Mouse (Mus musculus) testis, adult 2 months (tissue): Measurements from ENCODE around the gene Nat10.

Experiments used
- CTCF ChIP-seq: fragments of 200-500 bp; IDR thresholded peaks from 2 replicates; pipeline ENCODE4 v1.5.1; 2012; ENCODE audit warnings: low read depth, mild to moderate bottlenecking, inconsistent platforms, low read length, moderate library complexity; ENCODE audit not compliant: control insufficient read depth, insufficient read depth, insufficient replicate concordance
- POLR2A ChIP-seq: fragments of 200-500 bp; IDR thresholded peaks from 2 replicates; pipeline ENCODE4 v1.6.1; 2012; ENCODE audit warnings: low read depth, mild to moderate bottlenecking, inconsistent platforms, low read length, moderate library complexity; ENCODE audit not compliant: control insufficient read depth

- no peak for TF ChIP-seq POLR2A
- no peak for TF ChIP-seq CTCF
These were observed 87.5 kb downstream of the Nat10 start for GRCm38 (mm10) chr2:103673609-103674008.
